Mouse (Mus musculus) urinary bladder, postnatal 10 days (tissue): ENCODE results near the gene Gm10912.
"Not testable (repeated sequence)": the region's sequence is repeated elsewhere in the genome, so short reads cannot be mapped to it uniquely, and the experiment has no call there.

ENCODE experiments used
- DNase-seq: peaks from one replicate; pipeline ENCODE4 v3.0.0; 2022; ENCODE audit warnings: low spot score

Gene Gm10912

DNA sequence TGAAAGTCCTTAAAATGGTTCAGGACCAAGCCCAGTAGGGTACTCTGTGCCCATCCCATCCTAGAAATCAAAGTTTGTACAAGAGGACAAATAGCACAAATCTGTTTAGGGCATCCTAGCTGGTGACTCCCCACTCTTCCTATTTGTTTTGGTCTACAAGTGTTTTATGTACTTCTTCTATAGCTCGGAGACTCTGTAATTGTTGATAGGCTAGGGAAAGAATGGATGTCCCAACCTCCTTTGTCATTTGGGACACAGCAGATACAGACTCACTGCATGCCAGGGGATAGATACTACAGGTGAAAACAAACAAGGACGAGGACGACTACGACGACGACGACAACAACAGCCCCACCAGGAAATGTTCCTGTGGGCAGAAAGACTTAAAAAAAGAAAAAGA lies 2.8 kb downstream of the Gm10912 start, which contains the start of gene Gm10799:
Gene Gm10799 (minus strand): TSS at position 101 of the 400 bp plus-strand sequence.
- not testable (repeated sequence) for DNase-seq

GRCm38 (mm10) chr2:104069704-104070185 lies 4.1 kb downstream of the Gm10912 start, which contains the start of gene Cd59b:
Gene Cd59b (plus strand): TSS chr2:104069849.
- no peak for DNase-seq

- not testable (repeated sequence) for DNase-seq
These were observed 12.7 kb downstream of the Gm10912 start for GRCm38 (mm10) chr2:104078285-104078684.

DNA sequence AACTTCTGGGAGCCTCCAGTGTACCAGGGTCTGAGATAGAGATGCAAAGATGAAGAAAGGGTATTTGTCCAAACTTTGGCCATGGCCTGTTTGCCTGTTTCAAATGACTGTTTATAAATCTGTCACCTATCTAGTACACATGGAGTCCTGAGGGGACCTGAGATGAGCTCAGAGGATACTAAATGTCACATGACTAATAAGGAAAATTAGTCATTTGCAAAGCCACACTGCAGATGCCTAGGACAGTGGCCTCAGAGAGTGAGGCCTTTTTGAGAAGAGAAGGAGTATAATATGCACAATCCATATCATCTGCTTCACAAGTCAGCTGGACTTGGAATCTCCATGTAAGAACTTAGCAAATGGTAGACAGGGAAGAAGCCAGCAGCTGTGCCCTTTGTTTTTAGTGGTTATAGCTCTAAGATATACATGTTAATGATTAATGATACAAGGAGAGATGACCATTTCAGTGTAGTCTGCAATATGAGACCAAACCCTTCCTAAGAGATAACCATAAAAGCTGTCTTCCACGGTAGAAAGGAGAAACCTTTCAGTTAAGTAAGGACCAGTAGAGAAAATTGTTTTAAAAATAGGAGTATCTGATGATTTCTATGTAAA lies 15.9 kb downstream of the Gm10912 start:
- DNase-seq: not testable (repeated sequence)

DNA sequence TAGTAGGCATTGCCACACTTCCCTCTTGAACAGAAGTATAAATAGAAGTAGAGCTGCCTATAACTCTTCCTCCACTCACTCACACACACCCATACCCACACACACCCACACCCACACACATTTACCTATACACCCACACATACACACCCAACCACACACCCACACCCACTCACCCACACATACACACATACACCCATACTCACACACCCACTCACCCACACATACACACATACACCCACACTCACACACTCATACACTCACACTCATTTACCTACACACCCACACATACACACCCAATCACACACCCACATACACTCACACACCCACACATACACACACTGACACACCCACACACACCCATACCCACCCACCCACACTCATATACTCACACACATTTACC lies 16.8 kb downstream of the Gm10912 start:
- no peak for DNase-seq

DNA sequence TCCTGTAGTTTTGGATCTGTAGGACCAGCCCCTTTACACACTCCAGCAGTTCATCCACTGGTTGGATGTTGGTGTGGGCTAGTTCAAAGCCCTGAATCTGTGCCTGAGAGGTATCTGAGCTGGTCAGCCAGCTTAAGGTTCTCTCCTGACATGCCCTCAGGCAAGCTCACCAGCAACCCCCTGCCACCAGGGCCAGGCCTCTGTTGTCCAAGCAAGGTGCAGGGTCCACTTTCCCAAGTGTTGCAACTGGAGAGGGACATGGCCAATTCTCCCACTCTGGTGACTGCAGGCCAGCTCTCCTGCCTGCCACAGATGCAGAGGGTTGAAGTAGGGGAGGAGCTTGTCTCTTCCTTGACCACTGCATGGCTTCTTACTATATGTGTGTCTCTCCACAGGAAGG lies 18.4 kb downstream of the Gm10912 start:
- DNase-seq: not testable (repeated sequence)

DNA sequence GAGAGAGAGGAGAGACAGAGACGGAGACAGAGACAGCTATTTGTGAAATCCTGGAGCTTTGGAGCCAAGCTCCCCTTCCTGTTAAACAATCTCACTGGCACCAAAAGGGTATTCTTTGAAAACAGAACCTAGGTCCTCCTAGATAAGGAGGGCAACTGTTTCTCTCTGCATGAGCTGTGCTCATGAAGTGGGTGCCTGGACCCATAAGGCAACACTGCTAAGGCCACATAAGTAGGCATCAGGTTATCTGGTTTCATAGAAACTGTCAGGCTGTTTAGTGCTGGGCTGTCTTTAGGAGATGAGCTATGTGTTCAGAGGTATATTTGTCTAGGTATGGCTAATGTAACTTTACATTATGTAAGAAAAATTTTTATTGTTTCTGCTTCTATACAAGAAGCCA lies 21.9 kb downstream of the Gm10912 start:
- DNase-seq: not testable (repeated sequence)

- no peak for DNase-seq
These were observed 27.7 kb downstream of the Gm10912 start for GRCm38 (mm10) chr2:104093305-104093704.

DNA sequence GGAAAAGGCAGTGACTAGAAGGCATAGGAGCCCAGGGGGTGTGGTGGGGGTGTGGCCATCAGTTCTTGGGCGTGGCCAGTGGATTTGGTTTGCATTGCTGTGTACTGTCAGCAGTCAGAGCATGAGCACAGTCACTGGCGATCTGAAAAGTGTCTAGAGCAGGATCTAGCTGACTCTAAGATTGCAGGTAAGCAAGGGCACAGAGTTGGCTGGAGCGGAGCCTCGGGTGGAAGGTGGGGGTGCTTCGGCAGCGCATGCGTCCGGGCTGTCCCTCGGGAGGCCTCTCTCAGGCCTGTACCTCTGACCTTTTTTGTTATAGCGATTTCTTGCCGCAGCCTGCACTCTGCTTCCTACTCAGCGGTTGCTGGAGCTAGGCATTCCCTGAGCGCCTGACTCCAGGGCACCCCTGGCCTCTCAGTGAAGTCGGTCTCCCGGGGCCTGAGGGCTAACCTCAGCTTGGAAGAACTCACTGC lies 30.2 kb downstream of the Gm10912 start, which contains the start of gene Cd59a:
Gene Cd59a (plus strand): TSS at position 61 of the 473 bp plus-strand sequence.
- no peak for DNase-seq

- no peak for DNase-seq
These were observed 30.6 kb downstream of the Gm10912 start for GRCm38 (mm10) chr2:104096256-104096655.

DNA sequence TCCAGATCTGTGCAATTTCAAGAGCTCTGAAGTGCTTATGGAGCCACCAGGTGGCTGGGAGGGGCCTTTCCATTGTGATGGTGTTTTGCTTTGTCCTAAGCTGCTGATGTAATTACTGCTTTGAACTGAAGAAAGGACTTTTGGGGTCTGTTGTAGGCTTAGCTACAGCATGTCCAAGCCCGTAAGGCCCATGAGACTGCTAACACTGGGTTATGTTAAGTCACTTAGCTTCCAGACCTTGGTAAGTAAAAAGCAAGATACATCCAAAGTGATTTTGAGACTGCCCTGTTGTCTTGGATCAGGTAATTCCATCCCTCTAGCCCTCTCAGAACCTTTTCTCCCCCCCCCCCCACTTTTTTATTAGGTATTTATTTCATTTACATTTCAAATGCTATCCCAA lies 31.2 kb downstream of the Gm10912 start:
- DNase-seq: not testable (repeated sequence)

DNA sequence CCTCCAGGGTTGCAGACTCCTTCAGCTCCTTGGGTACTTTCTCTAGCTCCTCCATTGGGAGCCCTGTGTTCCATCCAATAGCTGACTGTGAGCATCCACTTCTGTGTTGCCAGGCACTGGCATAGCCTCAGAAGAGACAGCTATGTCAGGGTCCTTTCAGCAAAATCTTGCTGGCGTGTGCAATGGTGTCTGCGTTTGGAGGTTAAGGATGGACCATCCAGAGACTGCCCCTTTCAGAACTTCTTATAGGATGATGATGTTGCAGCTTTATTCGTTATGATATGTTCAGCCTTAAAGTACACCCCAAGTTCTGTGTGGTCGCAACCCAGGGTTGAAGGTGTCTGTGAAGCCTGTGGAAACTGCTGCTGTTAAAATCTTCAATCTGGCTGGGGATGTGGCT lies 31.8 kb downstream of the Gm10912 start:
- not testable (repeated sequence) for DNase-seq

DNA sequence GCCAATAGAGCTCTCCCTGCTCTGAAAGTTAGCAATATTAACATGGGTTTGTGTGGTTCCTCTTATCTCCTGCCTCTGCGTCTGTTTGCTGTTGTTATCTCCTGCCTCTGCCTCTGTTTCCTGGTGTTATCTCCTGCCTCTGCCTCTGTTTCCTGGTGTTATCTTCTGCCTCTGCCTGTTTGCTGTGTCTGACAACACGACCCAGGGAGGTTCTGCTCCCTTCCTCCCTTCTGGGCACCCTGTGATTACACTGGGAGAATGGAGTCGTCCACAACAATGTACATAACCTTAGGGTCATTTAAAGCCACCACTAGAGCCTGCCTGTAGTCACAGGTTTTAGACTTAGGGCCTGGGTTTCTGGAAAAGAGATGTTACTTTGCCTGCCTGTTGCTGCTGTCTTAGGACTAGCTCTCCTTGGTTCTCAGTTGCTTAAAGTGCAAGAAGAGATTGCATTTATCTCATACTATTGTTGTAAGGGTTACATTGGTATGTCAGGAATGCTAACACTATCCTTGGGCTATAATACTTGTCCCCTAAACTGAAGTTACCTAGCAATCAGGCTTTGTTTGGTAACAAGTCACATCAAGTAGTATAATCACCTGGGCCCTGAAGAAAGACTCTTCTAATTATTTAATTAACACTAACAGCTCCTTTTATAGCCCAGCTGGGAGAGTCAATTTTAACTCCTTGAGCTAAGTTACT lies 33.1 kb downstream of the Gm10912 start:
- no peak for DNase-seq

DNA sequence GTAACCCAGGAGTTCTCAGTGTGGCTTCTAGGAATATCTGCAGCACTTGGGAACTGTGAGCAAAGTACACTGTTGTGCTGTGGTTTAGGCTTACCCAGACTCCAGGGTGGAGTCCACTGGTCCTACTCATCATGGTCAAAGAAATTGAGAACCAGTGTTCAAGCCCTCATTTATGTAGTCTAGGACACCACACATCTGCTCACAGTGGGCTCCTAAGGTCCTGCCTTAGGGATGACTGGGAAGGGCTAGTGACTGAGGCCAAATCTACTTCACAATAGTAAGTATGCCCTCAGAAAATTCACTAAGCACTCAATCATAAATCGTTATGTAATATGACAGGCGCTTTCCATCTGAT lies 33.6 kb downstream of the Gm10912 start:
- no peak for DNase-seq

DNA sequence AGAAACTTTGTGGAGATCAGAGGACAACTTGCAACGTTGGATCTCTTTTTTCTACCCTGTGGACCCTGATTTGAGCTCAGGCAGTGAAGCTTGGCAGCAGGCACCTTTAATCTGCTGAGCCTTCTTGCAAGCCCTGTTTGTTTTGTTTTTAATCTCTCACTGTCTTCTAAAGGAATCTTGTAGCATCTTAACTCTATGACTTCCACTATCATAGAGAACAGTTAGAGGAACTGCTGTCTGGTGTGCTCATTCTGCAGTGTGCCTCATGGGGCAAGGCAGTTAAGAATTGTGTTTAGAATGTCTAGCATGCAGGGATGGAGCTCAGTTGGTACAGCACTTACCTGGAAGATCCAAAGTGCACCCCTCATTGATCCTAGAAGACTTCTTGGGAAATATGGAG lies 34.3 kb downstream of the Gm10912 start:
- no peak for DNase-seq

DNA sequence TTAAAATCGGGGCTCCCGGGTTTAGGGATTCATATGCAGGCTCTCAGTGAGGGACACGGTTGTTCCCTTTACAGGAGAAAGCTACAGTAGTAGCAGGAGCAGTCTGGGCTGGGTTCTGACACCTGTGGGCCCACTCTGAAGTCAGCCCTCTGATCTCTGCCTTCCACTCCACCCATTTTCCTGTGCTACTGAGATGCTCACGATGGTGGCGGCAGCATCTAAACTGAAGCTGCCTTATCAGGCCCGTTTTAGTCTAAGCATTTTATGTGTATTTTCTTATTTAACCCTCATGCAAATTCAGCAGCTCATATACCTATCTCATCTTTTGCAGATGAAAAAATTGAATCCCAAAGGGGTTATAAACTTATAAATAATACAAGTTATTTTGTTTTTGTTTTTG lies 39.2 kb downstream of the Gm10912 start:
- DNase-seq: no peak

GRCm38 (mm10) chr2:104109021-104109420 lies 43.4 kb downstream of the Gm10912 start:
- DNase-seq: not testable (repeated sequence)

- no peak for DNase-seq
These were observed 43.9 kb downstream of the Gm10912 start for GRCm38 (mm10) chr2:104109528-104109927.

GRCm38 (mm10) chr2:104110031-104110430 lies 44.4 kb downstream of the Gm10912 start:
- DNase-seq: no peak

- DNase-seq: not testable (repeated sequence)
These were observed 45.7 kb downstream of the Gm10912 start for GRCm38 (mm10) chr2:104111170-104111797.

- DNase-seq: not testable (repeated sequence)
These were observed 47.9 kb downstream of the Gm10912 start for GRCm38 (mm10) chr2:104113563-104113962.

- DNase-seq: no peak
These were observed 49.3 kb downstream of the Gm10912 start for GRCm38 (mm10) chr2:104114898-104115297.
